Mouse (Mus musculus): ENCODE results near the gene Sufu. TPM values are rescaled to one million over a fixed set of nuclear protein-coding genes. Genes with fewer than 3 reads are reported as not detected.

Sufu gene
- polyA plus RNA-seq, 1 experiment from 2014 or later = 21.8 TPM

DNA sequence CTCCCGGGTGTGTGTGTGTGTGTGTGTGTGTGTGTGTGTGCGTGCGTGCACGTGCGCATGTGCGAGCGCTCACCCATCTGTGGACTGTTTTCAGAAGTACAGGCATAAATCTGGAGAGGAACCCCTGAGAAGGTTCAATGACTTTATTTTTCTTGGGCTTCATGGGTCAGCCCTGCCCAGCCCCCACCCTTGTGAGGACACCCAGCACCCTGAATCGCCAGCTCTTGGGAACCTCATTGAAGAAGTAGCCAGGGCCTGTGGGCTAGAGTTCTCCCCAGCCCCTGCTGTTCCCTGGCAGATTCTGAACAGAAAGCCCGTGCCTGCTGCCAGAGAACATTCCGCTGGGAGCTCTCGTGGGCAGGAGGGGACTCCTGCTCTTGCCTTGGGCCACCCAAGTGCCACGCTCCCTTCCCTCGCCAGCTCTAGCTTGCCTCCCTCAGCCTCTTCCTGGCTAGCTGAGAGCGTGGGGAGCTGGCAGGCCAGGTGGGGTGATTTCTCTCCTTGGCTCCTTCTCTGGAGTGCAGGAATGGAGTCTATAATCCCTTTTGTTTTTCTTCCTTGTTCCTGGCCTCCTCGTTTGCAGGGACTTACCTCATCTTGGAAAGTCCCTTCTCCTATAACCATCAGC lies 87.1 kb downstream of the Sufu start:
- WGBS = 61% methylated on average over 15 of the region's 15 CpGs
- Histone ChIP-seq H3K4me2 (ENCODE audit: low read length) (no peak overlapping the region), H3K4me3 (ENCODE audit: low read depth, low read length) (no peak overlapping the region), H3K36me3 (ENCODE audit: control insufficient read depth, insufficient read depth, low read length) (peaks cover 32% of the 10 kb centered on the region), H3K27ac (ENCODE audit: low read depth, low read length) (peak overlapping the region; percentile 34), H3K4me1 (ENCODE audit: control insufficient read depth, insufficient read depth, low read length) (0 out of 2 replicates have a peak, but pooled peaks cover 2% of the 10 kb centered on the region), H3K9ac (ENCODE audit: low read length) (no peak overlapping the region), H3K27me3 (replicated peaks; ENCODE audit: control insufficient read depth, insufficient read depth, low read length) (no peaks in the 10 kb centered on the region), H3K9me3 (replicated peaks; ENCODE audit: control insufficient read depth, low read length) (no peaks in the 10 kb centered on the region)
- ATAC-seq = no peak
- DNase-seq (ENCODE audit: low spot score) = peak; percentile 43

DNA sequence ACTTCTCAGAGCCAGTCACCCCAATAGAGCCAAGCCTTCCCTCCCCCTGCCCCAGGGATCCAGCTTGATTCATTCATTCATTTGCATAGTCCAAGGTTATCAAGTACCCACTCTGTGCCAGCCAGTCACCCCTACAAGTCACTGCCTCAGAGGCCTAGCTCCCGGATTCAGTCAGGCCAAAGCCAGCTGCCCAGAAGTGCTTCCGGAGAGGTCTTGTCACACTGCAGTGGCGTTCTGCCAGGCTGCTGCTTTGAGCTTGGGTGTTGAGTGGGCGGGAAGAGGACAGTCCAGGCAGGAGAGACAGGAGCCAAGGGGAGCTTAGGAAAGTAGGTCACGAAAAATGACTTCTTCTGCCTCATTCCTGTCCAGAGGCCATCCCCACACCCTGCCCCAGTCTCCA lies 87.8 kb downstream of the Sufu start:
- 63% methylated on average over 5 of the region's 5 CpGs for WGBS
- Histone ChIP-seq H3K27me3 (replicated peaks; ENCODE audit: control insufficient read depth, insufficient read depth, low read length) (no peaks in the 10 kb centered on the region), H3K27ac (ENCODE audit: low read depth, low read length) (peak overlapping the region; percentile 34; the same call in 1 of the 2 replicates), H3K9me3 (replicated peaks; ENCODE audit: control insufficient read depth, low read length) (no peaks in the 10 kb centered on the region), H3K4me3 (ENCODE audit: low read depth, low read length) (no peak overlapping the region), H3K4me2 (ENCODE audit: low read length) (no peak overlapping the region), H3K4me1 (ENCODE audit: control insufficient read depth, insufficient read depth, low read length) (0 out of 2 replicates have a peak, but pooled peaks cover 2% of the 10 kb centered on the region), H3K36me3 (ENCODE audit: control insufficient read depth, insufficient read depth, low read length) (peaks cover 27% of the 10 kb centered on the region), H3K9ac (ENCODE audit: low read length) (no peak overlapping the region)
- no peak for ATAC-seq
- peak; percentile 39 for DNase-seq (ENCODE audit: low spot score)

DNA sequence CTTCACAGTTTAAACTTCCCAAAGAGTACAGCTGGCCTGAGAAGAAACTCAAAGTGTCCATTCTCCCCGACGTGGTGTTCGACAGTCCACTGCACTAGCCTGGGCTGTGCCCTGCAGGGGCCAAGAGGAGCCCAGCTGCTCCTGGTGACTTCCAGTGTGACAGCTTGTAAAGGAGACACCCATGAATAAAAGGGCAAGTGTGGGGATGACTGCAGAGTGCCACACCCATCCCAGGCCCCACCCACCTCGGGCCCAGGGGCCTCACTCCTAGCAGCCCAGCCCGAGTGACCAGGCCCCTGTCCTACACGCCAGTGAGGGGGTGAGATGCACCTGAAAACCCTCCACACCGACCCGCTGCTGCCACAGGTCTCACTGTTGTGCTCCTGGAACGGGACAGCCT lies 89.2 kb downstream of the Sufu start:
- Histone ChIP-seq H3K4me1 (ENCODE audit: control insufficient read depth, insufficient read depth, low read length) (0 out of 2 replicates have a peak, but pooled peaks cover 2% of the 10 kb centered on the region), H3K4me3 (ENCODE audit: low read depth, low read length) (no peak overlapping the region), H3K36me3 (ENCODE audit: control insufficient read depth, insufficient read depth, low read length) (peaks cover 23% of the 10 kb centered on the region), H3K4me2 (ENCODE audit: low read length) (no peak overlapping the region), H3K9ac (ENCODE audit: low read length) (no peak overlapping the region), H3K9me3 (replicated peaks; ENCODE audit: control insufficient read depth, low read length) (no peaks in the 10 kb centered on the region), H3K27me3 (replicated peaks; ENCODE audit: control insufficient read depth, insufficient read depth, low read length) (no peaks in the 10 kb centered on the region), H3K27ac (ENCODE audit: low read depth, low read length) (no peak overlapping the region)
- no peak for ATAC-seq
- no peak for DNase-seq (ENCODE audit: low spot score)
- 81% methylated on average over 9 of the region's 9 CpGs for WGBS

DNA sequence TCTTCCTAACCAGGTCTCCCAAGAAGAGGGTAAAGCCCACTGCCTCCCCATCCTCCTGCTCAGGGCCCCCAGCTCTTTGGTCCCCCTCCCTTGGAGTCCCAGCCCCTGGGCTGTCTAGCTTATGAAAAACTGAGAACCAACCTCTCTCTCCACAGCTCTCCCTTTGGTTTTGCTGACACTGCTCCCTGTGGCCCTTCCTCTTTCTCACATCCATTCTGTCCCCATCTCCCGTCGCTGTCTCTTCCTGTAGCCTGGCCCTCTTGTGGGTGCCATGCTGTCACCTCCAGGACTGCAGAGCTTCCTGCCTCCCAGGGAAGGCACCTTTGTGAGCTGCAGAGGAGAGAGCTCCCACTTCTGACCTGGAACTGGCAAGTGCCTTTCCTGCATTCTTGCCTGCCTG lies 90.0 kb downstream of the Sufu start:
- no peak overlapping the region for H3K4me2 ChIP-seq (ENCODE audit: low read length)
- H3K27me3 ChIP-seq (replicated peaks; ENCODE audit: control insufficient read depth, insufficient read depth, low read length) = no peaks in the 10 kb centered on the region
- H3K27ac ChIP-seq (ENCODE audit: low read depth, low read length) = no peak overlapping the region
- no peaks in the 10 kb centered on the region for H3K9me3 ChIP-seq (replicated peaks; ENCODE audit: control insufficient read depth, low read length)
- 76% methylated on average over 2 of the region's 2 CpGs for WGBS
- H3K4me3 ChIP-seq (ENCODE audit: low read depth, low read length) = no peak overlapping the region
- no peak overlapping the region for H3K9ac ChIP-seq (ENCODE audit: low read length)
- 0 out of 2 replicates have a peak, but pooled peaks cover 2% of the 10 kb centered on the region for H3K4me1 ChIP-seq (ENCODE audit: control insufficient read depth, insufficient read depth, low read length)
- DNase-seq (ENCODE audit: low spot score) = no peak
- peaks cover 22% of the 10 kb centered on the region for H3K36me3 ChIP-seq (ENCODE audit: control insufficient read depth, insufficient read depth, low read length)
- no peak for ATAC-seq

DNA sequence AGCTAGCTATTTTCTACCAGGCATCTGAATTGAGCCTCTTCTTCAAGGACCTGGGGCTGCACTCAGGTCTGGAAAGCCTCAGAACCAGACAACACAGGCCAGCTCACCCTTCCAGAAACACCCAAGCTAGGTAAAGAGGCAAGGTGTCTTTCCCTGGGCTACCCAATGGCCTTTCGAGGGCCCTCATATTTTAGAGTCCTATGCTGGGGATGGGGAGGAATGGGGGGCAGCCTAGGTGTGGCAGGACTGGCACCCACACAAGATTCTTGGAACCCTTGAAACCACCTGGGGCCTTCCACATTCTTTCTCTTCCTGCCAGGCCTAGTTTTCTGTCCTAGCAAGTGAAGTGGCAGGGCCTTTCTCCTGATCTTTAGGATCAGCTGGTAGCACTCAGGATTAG lies 92.8 kb downstream of the Sufu start:
- Histone ChIP-seq H3K36me3 (ENCODE audit: control insufficient read depth, insufficient read depth, low read length) (peaks cover 22% of the 10 kb centered on the region), H3K4me2 (ENCODE audit: low read length) (no peak overlapping the region), H3K9me3 (replicated peaks; ENCODE audit: control insufficient read depth, low read length) (no peaks in the 10 kb centered on the region), H3K27me3 (replicated peaks; ENCODE audit: control insufficient read depth, insufficient read depth, low read length) (no peaks in the 10 kb centered on the region), H3K4me3 (ENCODE audit: low read depth, low read length) (no peak overlapping the region), H3K27ac (ENCODE audit: low read depth, low read length) (no peak overlapping the region), H3K9ac (ENCODE audit: low read length) (no peak overlapping the region), H3K4me1 (ENCODE audit: control insufficient read depth, insufficient read depth, low read length) (no peaks in the 10 kb centered on the region)
- 100% methylated on average over 1 of the region's 1 CpGs for WGBS
- ATAC-seq (no peak), DNase-seq (ENCODE audit: low spot score) (no peak)

DNA sequence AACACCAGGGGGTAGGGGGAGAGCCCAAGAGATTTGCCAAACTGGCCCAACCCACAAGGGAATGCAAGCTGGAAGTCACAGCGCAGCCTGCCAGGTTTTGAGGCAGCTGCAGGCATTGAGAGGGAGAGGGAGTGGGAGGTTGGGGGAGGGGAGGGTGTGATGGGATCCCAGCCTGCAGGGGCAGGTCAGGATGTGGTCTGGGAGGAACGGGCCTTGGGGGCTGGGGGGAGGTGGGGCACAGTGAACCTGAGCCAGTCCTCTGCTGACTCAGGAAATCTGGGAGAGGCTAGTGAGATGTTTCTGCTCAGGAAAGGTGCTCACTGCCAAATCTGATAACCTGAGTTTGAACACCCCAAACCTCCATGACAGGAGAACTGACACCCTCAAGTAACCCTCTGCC lies 93.9 kb downstream of the Sufu start:
- no peak overlapping the region for H3K4me3 ChIP-seq (ENCODE audit: low read depth, low read length)
- no peak overlapping the region for H3K27ac ChIP-seq (ENCODE audit: low read depth, low read length)
- no peak overlapping the region for H3K4me2 ChIP-seq (ENCODE audit: low read length)
- no peaks in the 10 kb centered on the region for H3K27me3 ChIP-seq (replicated peaks; ENCODE audit: control insufficient read depth, insufficient read depth, low read length)
- H3K9ac ChIP-seq (ENCODE audit: low read length) = no peak overlapping the region
- H3K9me3 ChIP-seq (replicated peaks; ENCODE audit: control insufficient read depth, low read length) = no peaks in the 10 kb centered on the region
- H3K36me3 ChIP-seq (ENCODE audit: control insufficient read depth, insufficient read depth, low read length) = peaks cover 14% of the 10 kb centered on the region
- H3K4me1 ChIP-seq (ENCODE audit: control insufficient read depth, insufficient read depth, low read length) = no peaks in the 10 kb centered on the region
- DNase-seq (ENCODE audit: low spot score) = peak; percentile 55
- 14% methylated on average over 2 of the region's 2 CpGs for WGBS
- ATAC-seq = 0 out of 2 replicates have a peak, but pooled peaks have one; percentile 26

DNA sequence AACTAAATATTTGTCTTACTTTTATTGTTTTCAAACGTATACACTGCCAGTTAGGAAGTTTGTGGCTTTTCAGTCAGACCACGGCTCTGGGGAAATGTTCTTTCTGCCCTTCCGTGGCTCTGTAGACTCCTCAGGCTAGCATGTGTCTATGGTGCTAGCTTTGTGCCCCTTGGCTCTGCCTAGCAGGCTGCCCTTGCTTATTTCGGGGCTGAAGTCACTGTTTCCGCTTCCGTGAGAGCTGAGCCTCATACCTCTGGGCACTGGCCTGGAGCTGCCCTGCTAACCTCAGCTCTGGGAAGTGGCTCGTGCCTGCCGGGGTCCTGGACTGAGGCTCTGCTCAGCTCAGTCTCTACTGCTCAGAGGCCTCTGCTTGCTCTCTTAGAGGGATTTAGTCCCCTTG lies 98.4 kb downstream of the Sufu start:
- ATAC-seq = no peak
- H3K27ac ChIP-seq (ENCODE audit: low read depth, low read length) = no peak overlapping the region
- no peak for DNase-seq (ENCODE audit: low spot score)
- H3K27me3 ChIP-seq (replicated peaks; ENCODE audit: control insufficient read depth, insufficient read depth, low read length) = no peaks in the 10 kb centered on the region
- H3K4me2 ChIP-seq (ENCODE audit: low read length) = no peak overlapping the region
- WGBS = 88% methylated on average over 8 of the region's 8 CpGs
- H3K4me3 ChIP-seq (ENCODE audit: low read depth, low read length) = no peak overlapping the region
- no peaks in the 10 kb centered on the region for H3K4me1 ChIP-seq (ENCODE audit: control insufficient read depth, insufficient read depth, low read length)
- H3K36me3 ChIP-seq (ENCODE audit: control insufficient read depth, insufficient read depth, low read length) = no peaks in the 10 kb centered on the region
- no peaks in the 10 kb centered on the region for H3K9me3 ChIP-seq (replicated peaks; ENCODE audit: control insufficient read depth, low read length)
- no peak overlapping the region for H3K9ac ChIP-seq (ENCODE audit: low read length)

DNA sequence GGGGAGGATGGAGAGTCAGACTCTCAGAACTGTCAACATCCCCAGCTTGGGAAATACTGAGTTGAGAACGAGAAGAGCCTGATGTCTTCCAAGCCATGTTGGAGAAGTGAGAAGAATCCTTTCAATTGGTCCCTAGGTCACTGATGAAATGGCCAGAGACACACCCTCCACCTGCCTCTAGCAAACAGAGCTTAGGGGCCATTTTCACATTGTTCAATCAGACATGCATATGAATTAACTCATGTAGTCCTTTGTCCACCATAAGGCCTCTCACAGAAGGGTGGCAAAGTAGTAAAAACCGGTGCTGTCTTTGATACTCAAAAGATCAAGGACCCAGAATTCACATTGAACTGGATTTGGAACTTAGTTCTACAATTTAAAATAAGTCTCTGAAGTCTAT lies 100.5 kb downstream of the Sufu start:
- DNase-seq (ENCODE audit: low spot score) = no peak
- H3K9me3 ChIP-seq (replicated peaks; ENCODE audit: control insufficient read depth, low read length) = no peaks in the 10 kb centered on the region
- no peak overlapping the region for H3K4me3 ChIP-seq (ENCODE audit: low read depth, low read length)
- no peaks in the 10 kb centered on the region for H3K27me3 ChIP-seq (replicated peaks; ENCODE audit: control insufficient read depth, insufficient read depth, low read length)
- no peak overlapping the region for H3K27ac ChIP-seq (ENCODE audit: low read depth, low read length)
- no peaks in the 10 kb centered on the region for H3K4me1 ChIP-seq (ENCODE audit: control insufficient read depth, insufficient read depth, low read length)
- no peak for ATAC-seq
- 65% methylated on average over 2 of the region's 2 CpGs for WGBS
- H3K9ac ChIP-seq (ENCODE audit: low read length) = no peak overlapping the region
- H3K36me3 ChIP-seq (ENCODE audit: control insufficient read depth, insufficient read depth, low read length) = no peaks in the 10 kb centered on the region
- no peak overlapping the region for H3K4me2 ChIP-seq (ENCODE audit: low read length)

DNA sequence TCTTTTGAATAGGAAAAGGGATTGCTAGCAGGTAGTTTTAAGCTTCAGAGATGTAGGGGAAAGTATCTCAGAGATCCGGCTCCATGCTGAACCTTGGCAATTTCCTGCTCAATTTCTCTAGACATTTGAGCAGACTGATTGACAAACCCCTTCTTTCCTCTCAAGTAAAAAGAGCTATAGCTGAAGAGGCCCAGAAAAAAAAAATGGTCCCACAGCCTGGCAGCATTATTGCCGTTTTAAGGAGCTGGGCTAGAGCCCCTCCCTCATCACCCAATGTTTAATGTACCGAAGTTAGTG lies 102.8 kb downstream of the Sufu start:
- H3K9ac ChIP-seq (ENCODE audit: low read length) = no peak overlapping the region; the same call in 1 of the 2 replicates
- H3K27ac ChIP-seq (ENCODE audit: low read depth, low read length) = peak overlapping the region; percentile 59
- peaks cover 4% of the 10 kb centered on the region for H3K4me1 ChIP-seq (ENCODE audit: control insufficient read depth, insufficient read depth, low read length)
- DNase-seq (ENCODE audit: low spot score) (no peak), ATAC-seq (no peak)
- H3K36me3 ChIP-seq (ENCODE audit: control insufficient read depth, insufficient read depth, low read length) = no peaks in the 10 kb centered on the region
- peak overlapping the region; percentile 32 for H3K4me2 ChIP-seq (ENCODE audit: low read length)
- 0 out of 2 replicates have a peak overlapping the region, but pooled peaks have one; percentile 5 for H3K4me3 ChIP-seq (ENCODE audit: low read depth, low read length)
- H3K27me3 ChIP-seq (replicated peaks; ENCODE audit: control insufficient read depth, insufficient read depth, low read length) = no peaks in the 10 kb centered on the region
- 3% methylated on average over 3 of the region's 3 CpGs for WGBS
- no peaks in the 10 kb centered on the region for H3K9me3 ChIP-seq (replicated peaks; ENCODE audit: control insufficient read depth, low read length)

All from forebrain, embryonic 14.5 days (tissue).